Mouse (Mus musculus) testis, postnatal 14 days (tissue): ENCODE measurements around the gene Nt5c2.

Experiments
- DNase-seq: peaks from one replicate; pipeline ENCODE4 v3.0.0; 2021; ENCODE audit warnings: low spot score

The Nt5c2 gene

GRCm38 (mm10) chr19:46966330-46966729, 48.6 kb downstream of the Nt5c2 start:
- DNase-seq: no peak

GRCm38 (mm10) chr19:46965496-46965895, 49.5 kb downstream of the Nt5c2 start:
- no peak for DNase-seq

GRCm38 (mm10) chr19:46964353-46964752, 50.6 kb downstream of the Nt5c2 start:
- DNase-seq: no peak

GRCm38 (mm10) chr19:46963440-46963839, 51.5 kb downstream of the Nt5c2 start:
- no peak for DNase-seq

- DNase-seq: no peak
These were observed 52.1 kb downstream of the Nt5c2 start for GRCm38 (mm10) chr19:46962841-46963240.

- DNase-seq: peak; percentile 88
These were observed 52.7 kb downstream of the Nt5c2 start for GRCm38 (mm10) chr19:46962171-46962772.

- DNase-seq: peak; percentile 86
These were observed 53.3 kb downstream of the Nt5c2 start for GRCm38 (mm10) chr19:46961652-46962051.

GRCm38 (mm10) chr19:46961047-46961651, 53.8 kb downstream of the Nt5c2 start:
- DNase-seq: no peak

GRCm38 (mm10) chr19:46960101-46961046, 54.6 kb downstream of the Nt5c2 start:
- no peak for DNase-seq

GRCm38 (mm10) chr19:46959536-46959935, 55.4 kb downstream of the Nt5c2 start:
- no peak for DNase-seq

GRCm38 (mm10) chr19:46958566-46958965, 56.4 kb downstream of the Nt5c2 start:
- DNase-seq: no peak

- DNase-seq: no peak
These were observed 57.0 kb downstream of the Nt5c2 start for GRCm38 (mm10) chr19:46957971-46958370.

GRCm38 (mm10) chr19:46957001-46957400, 58.0 kb downstream of the Nt5c2 start:
- DNase-seq: no peak

- no peak for DNase-seq
These were observed 58.5 kb downstream of the Nt5c2 start for GRCm38 (mm10) chr19:46956410-46956809.

- DNase-seq: no peak
These were observed 59.3 kb downstream of the Nt5c2 start for GRCm38 (mm10) chr19:46955630-46956029.

- DNase-seq: no peak
These were observed 61.4 kb downstream of the Nt5c2 start for GRCm38 (mm10) chr19:46953536-46953935.

- DNase-seq: no peak
These were observed 62.0 kb downstream of the Nt5c2 start for GRCm38 (mm10) chr19:46952986-46953385.

GRCm38 (mm10) chr19:46944341-46944740, 70.6 kb downstream of the Nt5c2 start:
- DNase-seq: no peak

GRCm38 (mm10) chr19:46937173-46937572, 77.8 kb downstream of the Nt5c2 start:
- DNase-seq: no peak

- no peak for DNase-seq
These were observed 80.9 kb downstream of the Nt5c2 start for GRCm38 (mm10) chr19:46934025-46934424.

GRCm38 (mm10) chr19:46932608-46933007, 82.3 kb downstream of the Nt5c2 start:
- DNase-seq: no peak

- DNase-seq: no peak
These were observed 84.9 kb downstream of the Nt5c2 start for GRCm38 (mm10) chr19:46930026-46930425.

- DNase-seq: peak; percentile 31
These were observed 85.8 kb downstream of the Nt5c2 start for GRCm38 (mm10) chr19:46929044-46929587.
